Mouse (Mus musculus): ENCODE data around the gene Traf6.
"Not testable (repeated sequence)": the region's sequence is repeated elsewhere in the genome, so short reads cannot be mapped to it uniquely, and the experiment has no call there.

Gene Traf6

GRCm38 (mm10) chr2:101693577-101694215 lies 15.5 kb downstream of the Traf6 start:
- DNase-seq (ENCODE audit: low read depth, low spot score), result no peak

- no peak for DNase-seq (ENCODE audit: low read depth, low spot score)
Observed at GRCm38 (mm10) chr2:101695584-101695983, 17.4 kb downstream of the Traf6 start.

- no peak for DNase-seq (ENCODE audit: low read depth, low spot score)
Observed at GRCm38 (mm10) chr2:101699284-101699683, 21.1 kb downstream of the Traf6 start.

GRCm38 (mm10) chr2:101705941-101706485 lies 27.8 kb downstream of the Traf6 start:
- no peak for DNase-seq (ENCODE audit: low read depth, low spot score)

GRCm38 (mm10) chr2:101711608-101712007 lies 33.4 kb downstream of the Traf6 start:
- no peak for DNase-seq (ENCODE audit: low read depth, low spot score)

- peak; percentile 65 for DNase-seq (ENCODE audit: low read depth, low spot score)
Observed at GRCm38 (mm10) chr2:101715650-101716323, 37.6 kb downstream of the Traf6 start.

GRCm38 (mm10) chr2:101717162-101717561 lies 38.9 kb downstream of the Traf6 start:
- no peak for DNase-seq (ENCODE audit: low read depth, low spot score)

GRCm38 (mm10) chr2:101721835-101722234 lies 43.6 kb downstream of the Traf6 start:
- DNase-seq (ENCODE audit: low read depth, low spot score), result no peak

GRCm38 (mm10) chr2:101722370-101723332 lies 44.4 kb downstream of the Traf6 start:
- DNase-seq (ENCODE audit: low read depth, low spot score), result peak; percentile 36

- DNase-seq (ENCODE audit: low read depth, low spot score), result no peak
Observed at GRCm38 (mm10) chr2:101723333-101723881, 45.2 kb downstream of the Traf6 start.

- DNase-seq (ENCODE audit: low read depth, low spot score), result no peak
Observed at GRCm38 (mm10) chr2:101727787-101728186, 49.6 kb downstream of the Traf6 start.

GRCm38 (mm10) chr2:101729472-101729871 lies 51.2 kb downstream of the Traf6 start:
- no peak for DNase-seq (ENCODE audit: low read depth, low spot score)

GRCm38 (mm10) chr2:101730972-101731371 lies 52.7 kb downstream of the Traf6 start:
- no peak for DNase-seq (ENCODE audit: low read depth, low spot score)

- DNase-seq (ENCODE audit: low read depth, low spot score), result no peak
Observed at GRCm38 (mm10) chr2:101732777-101733210, 54.6 kb downstream of the Traf6 start.

- no peak for DNase-seq (ENCODE audit: low read depth, low spot score)
Observed at GRCm38 (mm10) chr2:101733564-101733963, 55.3 kb downstream of the Traf6 start.

GRCm38 (mm10) chr2:101739914-101740313 lies 61.7 kb downstream of the Traf6 start:
- no peak for DNase-seq (ENCODE audit: low read depth, low spot score)

- DNase-seq (ENCODE audit: low read depth, low spot score), result no peak
Observed at GRCm38 (mm10) chr2:101741653-101742052, 63.4 kb downstream of the Traf6 start.

GRCm38 (mm10) chr2:101742072-101742860 lies 64.0 kb downstream of the Traf6 start:
- DNase-seq (ENCODE audit: low read depth, low spot score), result no peak

GRCm38 (mm10) chr2:101745656-101746055 lies 67.4 kb downstream of the Traf6 start:
- DNase-seq (ENCODE audit: low read depth, low spot score), result not testable (repeated sequence)

- no peak for DNase-seq (ENCODE audit: low read depth, low spot score)
Observed at GRCm38 (mm10) chr2:101746537-101746936, 68.3 kb downstream of the Traf6 start.
